Mouse (Mus musculus) lung, postnatal 10 days (tissue): ENCODE data around the gene Ipp.

Source experiments
- DNase-seq: peaks from one replicate; pipeline ENCODE4 v3.0.0; 2021

Ipp gene

GRCm38 (mm10) chr4:116558151-116558882, 51.0 kb downstream of the Ipp start:
- peak; percentile 7 for DNase-seq
